Mouse (Mus musculus): ENCODE data around the gene Hipk3. TPM values are rescaled to one million over a fixed set of nuclear protein-coding genes. Genes with fewer than 3 reads are reported as not detected.

The Hipk3 gene
- polyA plus RNA-seq, 1 experiment from 2014 or later, result 13.6 TPM

DNA sequence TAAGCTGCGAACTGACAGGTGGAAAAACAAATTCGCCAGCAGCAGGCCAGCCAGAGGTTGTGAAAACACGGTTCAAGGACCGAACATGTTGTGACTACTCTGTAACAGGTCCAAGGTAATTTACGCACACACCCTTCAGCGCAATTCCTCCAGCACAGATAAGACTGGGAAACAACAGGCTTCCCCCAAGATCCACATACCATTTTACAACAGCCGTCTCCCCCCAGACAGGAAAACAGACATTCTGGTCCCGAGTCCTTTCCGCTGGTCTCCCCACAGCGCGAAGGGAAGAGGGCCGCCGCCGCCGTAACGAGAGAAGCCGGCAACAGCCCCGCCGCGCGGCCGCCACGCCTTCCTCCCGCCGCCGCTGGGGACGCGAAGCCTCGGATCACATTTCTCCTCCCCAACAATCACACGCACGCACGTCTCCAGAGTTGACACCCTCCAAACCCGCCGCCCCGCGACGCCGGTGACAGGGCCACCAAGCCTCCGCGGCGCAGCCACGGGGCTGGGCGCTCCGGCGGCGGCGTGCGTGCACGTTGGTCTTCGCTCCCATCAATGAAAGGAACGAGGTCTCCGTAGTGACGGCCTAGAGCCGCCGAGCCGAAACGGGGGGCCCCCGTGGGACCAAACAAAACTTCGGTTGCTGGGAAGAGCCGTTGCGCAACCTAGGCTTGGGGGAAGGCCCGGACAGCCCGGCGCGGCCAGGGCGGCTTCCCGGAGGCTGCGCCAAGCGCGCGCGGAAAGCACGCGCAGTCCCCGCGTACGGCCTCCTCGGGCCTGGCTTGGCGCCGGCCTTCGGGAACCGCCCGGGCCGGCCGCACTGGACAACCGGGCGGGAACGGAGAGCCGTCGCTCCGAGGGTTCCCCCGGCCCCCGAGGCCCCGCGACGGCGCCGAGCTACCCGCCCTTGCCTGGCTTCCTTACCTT, 960 bp downstream of the Hipk3 start:
- WGBS, result under 1% methylated on average over 80 of the region's 99 CpGs

DNA sequence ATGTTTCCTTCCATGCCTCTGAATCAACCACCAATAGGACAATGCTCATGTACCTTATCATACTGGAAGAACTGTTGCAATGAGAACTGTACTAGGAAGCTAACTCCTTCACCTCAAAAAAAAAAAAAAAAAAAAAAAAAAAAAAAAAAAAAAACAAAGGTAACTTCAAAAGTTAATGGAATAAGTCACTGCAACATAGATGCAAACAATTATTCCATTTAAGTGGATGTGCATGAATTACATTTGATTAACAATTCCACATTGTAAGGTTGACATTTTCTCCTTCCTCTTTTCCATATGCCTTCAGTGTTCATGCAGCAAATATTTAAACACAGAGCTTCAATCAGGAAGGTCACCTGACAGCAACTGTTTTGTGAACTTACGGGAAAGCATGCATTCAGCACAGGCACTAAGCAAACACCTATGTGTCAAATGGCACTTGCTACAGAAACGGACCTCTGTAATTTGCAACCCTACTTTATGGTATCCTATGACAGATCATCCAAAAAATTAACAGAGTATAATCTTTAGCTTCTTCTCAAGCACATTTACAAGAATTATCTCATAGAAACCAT, 2.9 kb downstream of the Hipk3 start:
- H3K4me2 ChIP-seq (replicated peaks), result no peak overlapping the region
- H3K27me3 ChIP-seq, result no peaks in the 10 kb centered on the region; the same call in 1 of the 2 replicates
- H3K4me1 ChIP-seq, result peaks cover 6% of the 10 kb centered on the region
- no peak overlapping the region for H3K9ac ChIP-seq
- H3K27ac ChIP-seq, result no peak overlapping the region
- no peak overlapping the region for H3K4me3 ChIP-seq
- H3K9me3 ChIP-seq (replicated peaks), result no peaks in the 10 kb centered on the region
- 63% methylated on average over 2 of the region's 2 CpGs for WGBS
- no peaks in the 10 kb centered on the region for H3K36me3 ChIP-seq
- no peak for ATAC-seq (ENCODE audit: low FRiP score)

More for the DNA sequence above, 960 bp downstream of the Hipk3 start:
- Histone ChIP-seq H3K9ac (peak overlapping the region; percentile 96), H3K4me3 (peak overlapping the region; percentile 90), H3K4me1 (peaks cover 6% of the 10 kb centered on the region), H3K36me3 (no peaks in the 10 kb centered on the region), H3K27me3 (no peaks in the 10 kb centered on the region; the same call in 1 of the 2 replicates), H3K9me3 (replicated peaks) (no peaks in the 10 kb centered on the region), H3K27ac (peak overlapping the region; percentile 99), H3K4me2 (replicated peaks) (peak overlapping the region; percentile 84)
- peak; percentile 81 for ATAC-seq (ENCODE audit: low FRiP score)

DNA sequence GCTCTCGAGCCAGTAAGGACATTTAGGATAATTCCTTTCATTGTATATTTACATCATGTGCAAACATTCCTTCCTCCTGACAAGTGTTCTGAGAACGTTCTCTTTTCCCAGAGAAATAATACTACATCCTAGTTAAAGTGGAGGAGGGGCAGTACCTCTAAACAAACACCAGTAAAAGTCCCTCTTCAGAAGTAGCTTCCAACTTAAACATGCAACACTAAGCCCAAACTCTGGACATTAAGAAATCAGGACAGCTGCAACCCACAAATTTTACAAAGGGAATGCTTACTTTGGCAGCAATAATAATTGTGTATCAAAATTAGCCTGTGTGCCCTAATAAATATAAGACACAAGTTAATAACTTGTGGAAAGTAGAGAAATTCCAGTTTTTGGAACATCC, 3.5 kb downstream of the Hipk3 start:
- Histone ChIP-seq H3K4me2 (replicated peaks) (no peak overlapping the region), H3K4me3 (no peak overlapping the region), H3K9me3 (replicated peaks) (no peaks in the 10 kb centered on the region), H3K4me1 (peaks cover 6% of the 10 kb centered on the region), H3K9ac (no peak overlapping the region), H3K27me3 (no peaks in the 10 kb centered on the region), H3K27ac (no peak overlapping the region), H3K36me3 (no peaks in the 10 kb centered on the region)
- no peak for ATAC-seq (ENCODE audit: low FRiP score)
- 68% methylated on average over 2 of the region's 2 CpGs for WGBS

DNA sequence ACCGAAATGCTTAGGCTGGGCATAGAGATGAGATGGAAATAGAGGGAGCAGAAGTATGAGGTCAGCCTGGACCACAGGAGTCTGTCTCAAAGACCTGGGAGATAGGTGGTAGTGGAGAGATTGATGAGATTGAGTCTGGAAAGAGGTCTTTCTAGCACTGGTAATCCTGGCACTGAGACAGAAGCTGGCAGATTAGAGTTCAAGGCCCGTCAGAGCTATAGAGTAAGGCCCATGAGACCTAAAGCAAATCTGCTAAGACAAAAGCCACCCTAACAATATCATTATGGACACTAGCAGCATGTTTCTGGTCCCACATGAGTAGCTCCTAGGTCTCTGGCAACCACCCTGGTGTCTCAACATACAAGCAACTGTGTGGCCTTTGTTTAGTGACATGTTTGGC, 4.4 kb downstream of the Hipk3 start:
- ATAC-seq (ENCODE audit: low FRiP score), result no peak
- Histone ChIP-seq H3K4me3 (no peak overlapping the region), H3K36me3 (no peaks in the 10 kb centered on the region), H3K27ac (no peak overlapping the region), H3K9ac (no peak overlapping the region), H3K27me3 (no peaks in the 10 kb centered on the region), H3K9me3 (replicated peaks) (no peaks in the 10 kb centered on the region), H3K4me1 (peaks cover 3% of the 10 kb centered on the region; the same call in 1 of the 2 replicates), H3K4me2 (replicated peaks) (no peak overlapping the region)
- 94% methylated on average over 2 of the region's 2 CpGs for WGBS

DNA sequence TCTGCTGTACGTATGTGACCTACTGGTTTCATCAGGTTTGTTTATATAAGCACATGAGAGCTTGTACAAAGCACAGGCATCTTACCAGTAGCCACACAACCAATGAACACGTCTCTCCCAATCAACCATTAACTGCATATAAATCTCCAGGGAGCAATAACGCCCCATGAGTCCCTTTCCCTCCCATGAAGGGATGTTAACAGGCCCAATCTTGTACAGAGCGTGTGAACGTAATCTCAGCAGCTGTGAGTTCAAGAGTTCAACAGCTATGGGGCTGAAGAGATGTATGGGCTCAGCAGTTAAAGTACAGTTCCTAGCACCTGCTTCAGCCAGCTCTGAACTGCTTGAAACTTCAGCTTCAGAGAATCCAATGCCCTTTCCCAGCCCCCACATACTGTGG, 9.8 kb downstream of the Hipk3 start:
- ATAC-seq (ENCODE audit: low FRiP score), result no peak
- WGBS, result 66% methylated on average over 5 of the region's 5 CpGs
- H3K4me1 ChIP-seq, result 0 out of 2 replicates have a peak, but pooled peaks cover 4% of the 10 kb centered on the region

DNA sequence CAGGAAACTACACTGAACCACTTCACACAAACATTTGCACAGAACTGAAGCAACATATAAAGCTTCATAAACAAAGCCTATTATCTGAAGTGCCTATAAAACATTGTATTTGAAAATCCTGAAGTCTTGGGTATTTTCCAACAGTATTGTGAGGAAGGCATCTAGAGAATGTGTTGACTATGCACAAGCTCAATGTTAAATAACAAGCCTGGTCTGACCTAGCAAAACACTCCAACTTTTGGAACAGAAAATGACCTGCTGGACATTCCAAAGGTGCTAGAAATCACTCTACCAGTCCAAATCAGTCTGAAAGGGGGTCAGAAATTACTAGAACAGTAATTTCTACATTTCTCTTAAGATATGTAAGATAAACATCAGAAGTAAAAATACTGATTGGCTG, 12.1 kb downstream of the Hipk3 start:
- no peak overlapping the region for H3K4me3 ChIP-seq
- H3K4me1 ChIP-seq, result 0 out of 2 replicates have a peak, but pooled peaks cover 4% of the 10 kb centered on the region
- H3K27me3 ChIP-seq, result no peaks in the 10 kb centered on the region
- H3K9me3 ChIP-seq (replicated peaks), result no peaks in the 10 kb centered on the region
- H3K27ac ChIP-seq, result no peak overlapping the region
- no peak overlapping the region for H3K4me2 ChIP-seq (replicated peaks)
- no peaks in the 10 kb centered on the region for H3K36me3 ChIP-seq
- no peak overlapping the region for H3K9ac ChIP-seq
- no peak for ATAC-seq (ENCODE audit: low FRiP score)

More for the DNA sequence above, 9.8 kb downstream of the Hipk3 start:
- no peaks in the 10 kb centered on the region for H3K36me3 ChIP-seq
- no peaks in the 10 kb centered on the region for H3K27me3 ChIP-seq
- H3K9me3 ChIP-seq (replicated peaks), result no peaks in the 10 kb centered on the region
- H3K4me2 ChIP-seq (replicated peaks), result no peak overlapping the region
- H3K9ac ChIP-seq, result no peak overlapping the region
- H3K4me3 ChIP-seq, result no peak overlapping the region
- no peak overlapping the region for H3K27ac ChIP-seq

DNA sequence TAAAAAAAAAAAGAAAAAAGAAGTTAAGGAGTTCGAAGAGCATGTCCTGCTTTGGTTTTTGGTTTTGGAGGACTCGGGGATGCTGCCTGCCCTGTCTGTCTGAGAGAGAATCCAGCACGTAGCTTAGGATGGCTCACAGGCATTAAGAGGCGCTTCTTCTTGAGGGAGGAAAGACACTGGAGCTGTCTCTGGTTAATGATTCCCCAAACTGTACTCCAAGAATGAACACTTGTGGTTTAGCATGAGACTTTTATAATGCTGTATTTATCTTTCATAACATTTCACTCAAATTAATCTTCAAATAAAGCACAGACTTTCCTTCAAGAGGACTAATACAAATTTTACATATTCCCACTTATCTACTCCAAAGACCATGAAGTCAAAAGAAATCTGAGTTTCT, 15.2 kb downstream of the Hipk3 start:
- Histone ChIP-seq H3K9me3 (replicated peaks) (no peaks in the 10 kb centered on the region), H3K4me1 (no peaks in the 10 kb centered on the region), H3K9ac (no peak overlapping the region), H3K27ac (no peak overlapping the region), H3K4me2 (replicated peaks) (no peak overlapping the region), H3K4me3 (no peak overlapping the region), H3K36me3 (no peaks in the 10 kb centered on the region), H3K27me3 (no peaks in the 10 kb centered on the region)
- WGBS, result 83% methylated on average over 4 of the region's 4 CpGs
- ATAC-seq (ENCODE audit: low FRiP score), result no peak

DNA sequence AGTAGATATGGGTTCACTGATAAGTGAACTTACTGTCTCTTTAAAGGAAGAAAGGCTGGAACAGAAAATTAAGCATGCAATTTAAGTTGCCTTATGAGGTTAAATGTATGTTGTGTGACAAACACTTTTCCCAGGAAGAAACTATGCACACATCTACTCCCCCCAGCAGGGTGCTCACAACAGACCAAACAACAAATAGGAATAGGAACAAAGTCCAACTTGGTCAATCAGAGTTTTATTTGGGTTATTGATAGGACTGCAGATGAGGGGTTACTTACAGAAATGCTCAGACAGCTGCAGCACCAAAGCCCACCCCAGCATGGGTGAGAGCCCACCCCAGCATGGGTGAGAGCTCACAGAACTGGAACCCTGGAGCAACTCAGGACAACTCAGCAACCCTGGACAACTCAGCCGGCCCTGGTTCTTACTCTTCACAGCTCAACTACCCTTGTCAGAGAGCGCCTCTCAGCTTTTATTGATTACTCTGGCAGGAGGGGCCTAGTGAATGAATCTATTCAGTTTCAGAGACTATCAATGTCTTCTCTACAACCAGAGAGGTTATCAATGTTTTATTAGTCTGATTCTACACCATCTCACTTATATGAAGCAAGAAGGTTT, 16.7 kb downstream of the Hipk3 start:
- Histone ChIP-seq H3K9ac (no peak overlapping the region), H3K4me1 (no peaks in the 10 kb centered on the region), H3K4me2 (replicated peaks) (no peak overlapping the region), H3K9me3 (replicated peaks) (no peaks in the 10 kb centered on the region), H3K36me3 (no peaks in the 10 kb centered on the region), H3K4me3 (no peak overlapping the region), H3K27me3 (no peaks in the 10 kb centered on the region), H3K27ac (no peak overlapping the region)
- 68% methylated on average over 2 of the region's 2 CpGs for WGBS
- ATAC-seq (ENCODE audit: low FRiP score), result no peak

DNA sequence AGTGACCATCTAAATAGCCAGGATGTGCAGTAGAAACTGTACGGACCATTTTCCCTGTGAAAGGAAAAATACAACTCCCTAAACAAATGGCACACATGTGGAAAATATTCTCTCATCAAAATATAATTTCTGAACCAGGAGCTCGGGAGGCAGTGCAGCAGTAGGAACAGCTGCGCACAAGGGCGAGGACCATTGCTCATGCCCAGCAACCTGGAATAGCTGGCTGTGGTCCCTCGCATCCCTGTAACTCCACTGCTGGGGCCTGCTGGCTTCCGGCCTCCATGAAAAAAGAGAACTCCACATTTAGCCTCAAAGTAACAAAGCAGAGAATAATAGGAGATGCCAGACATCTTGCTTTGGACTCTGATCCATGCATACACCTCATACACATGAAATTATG, 22.2 kb downstream of the Hipk3 start:
- 88% methylated on average over 6 of the region's 6 CpGs for WGBS
- no peak overlapping the region for H3K27ac ChIP-seq
- no peak for ATAC-seq (ENCODE audit: low FRiP score)
- no peak overlapping the region for H3K4me3 ChIP-seq
- H3K27me3 ChIP-seq, result no peaks in the 10 kb centered on the region
- H3K36me3 ChIP-seq, result no peaks in the 10 kb centered on the region
- no peaks in the 10 kb centered on the region for H3K9me3 ChIP-seq (replicated peaks)
- H3K4me1 ChIP-seq, result 0 out of 2 replicates have a peak, but pooled peaks cover 3% of the 10 kb centered on the region
- no peak overlapping the region for H3K9ac ChIP-seq
- H3K4me2 ChIP-seq (replicated peaks), result no peak overlapping the region

DNA sequence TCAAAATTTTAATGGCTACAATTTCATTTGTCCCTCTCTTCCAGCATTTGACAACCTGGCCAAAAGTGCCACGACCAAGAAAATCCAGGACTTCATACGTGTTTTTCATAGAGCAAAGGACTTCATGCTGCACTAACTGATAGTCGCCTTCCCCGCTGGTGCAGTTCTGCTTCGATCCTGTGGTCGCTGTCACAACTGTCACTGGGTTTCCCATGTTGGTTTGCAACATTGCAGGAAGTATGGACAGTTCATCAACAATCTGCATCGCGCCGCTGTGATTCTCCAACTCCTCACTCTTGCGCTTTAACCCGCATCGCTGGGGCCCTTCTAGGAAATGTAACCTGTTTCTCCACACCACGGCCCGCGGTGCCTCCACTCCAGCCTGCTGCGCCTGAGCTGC, 23.1 kb downstream of the Hipk3 start:
- Histone ChIP-seq H3K36me3 (no peaks in the 10 kb centered on the region), H3K4me3 (no peak overlapping the region), H3K27me3 (no peaks in the 10 kb centered on the region), H3K9me3 (replicated peaks) (no peaks in the 10 kb centered on the region), H3K4me1 (0 out of 2 replicates have a peak, but pooled peaks cover 3% of the 10 kb centered on the region), H3K27ac (no peak overlapping the region), H3K9ac (no peak overlapping the region), H3K4me2 (replicated peaks) (no peak overlapping the region)
- ATAC-seq (ENCODE audit: low FRiP score), result no peak
- 94% methylated on average over 16 of the region's 16 CpGs for WGBS

DNA sequence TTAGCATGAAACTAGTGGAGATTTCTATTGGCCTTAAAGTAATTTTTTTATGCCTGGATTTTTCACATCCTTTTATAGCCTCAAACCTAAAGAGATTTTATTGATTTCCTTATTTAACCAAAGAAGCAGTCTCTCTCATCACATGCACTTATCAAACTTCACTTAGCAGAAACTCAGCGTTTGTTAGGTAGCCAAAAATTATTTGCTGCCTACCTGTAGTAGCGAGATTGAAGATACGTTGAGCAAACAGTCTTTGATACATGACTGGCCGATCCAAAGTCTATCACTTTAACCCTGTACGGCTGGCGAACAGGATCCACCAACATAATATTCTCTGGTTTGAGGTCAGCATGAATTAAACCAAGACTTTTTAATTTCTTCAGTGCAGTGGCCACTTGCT, 23.7 kb downstream of the Hipk3 start:
- H3K4me3 ChIP-seq, result no peak overlapping the region
- 92% methylated on average over 6 of the region's 6 CpGs for WGBS
- H3K4me2 ChIP-seq (replicated peaks), result no peak overlapping the region
- H3K9ac ChIP-seq, result no peak overlapping the region
- no peaks in the 10 kb centered on the region for H3K36me3 ChIP-seq
- H3K4me1 ChIP-seq, result 0 out of 2 replicates have a peak, but pooled peaks cover 3% of the 10 kb centered on the region
- no peak overlapping the region for H3K27ac ChIP-seq
- no peaks in the 10 kb centered on the region for H3K27me3 ChIP-seq
- no peaks in the 10 kb centered on the region for H3K9me3 ChIP-seq (replicated peaks)
- no peak for ATAC-seq (ENCODE audit: low FRiP score)

DNA sequence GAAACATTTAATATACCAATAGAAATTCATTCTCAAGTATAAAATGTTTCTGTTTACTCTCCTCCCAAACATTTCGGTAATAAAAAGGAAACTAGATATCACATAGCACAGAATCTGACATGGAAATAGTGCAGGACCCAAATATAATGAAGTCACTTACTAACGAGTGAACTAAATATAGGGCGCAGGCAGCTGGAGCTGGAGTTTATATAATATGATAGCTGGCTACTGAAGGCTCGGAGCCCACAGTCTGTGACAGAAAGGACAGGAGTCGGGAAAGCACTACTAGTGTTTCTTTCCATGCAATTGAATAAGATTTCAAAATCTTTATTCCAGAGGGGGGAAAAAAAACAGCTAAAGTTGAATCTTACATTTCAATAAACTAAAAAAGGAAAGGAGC, 25.8 kb downstream of the Hipk3 start:
- Histone ChIP-seq H3K9me3 (replicated peaks) (no peaks in the 10 kb centered on the region), H3K4me3 (no peak overlapping the region), H3K4me1 (0 out of 2 replicates have a peak, but pooled peaks cover 3% of the 10 kb centered on the region), H3K4me2 (replicated peaks) (no peak overlapping the region), H3K36me3 (no peaks in the 10 kb centered on the region), H3K27ac (no peak overlapping the region), H3K27me3 (no peaks in the 10 kb centered on the region), H3K9ac (no peak overlapping the region)
- WGBS, result 84% methylated on average over 5 of the region's 5 CpGs
- ATAC-seq (ENCODE audit: low FRiP score), result no peak

All from hindbrain, embryonic 12.5 days (tissue).